Mouse (Mus musculus) retina, embryonic 14.5 days (tissue): ENCODE results near the gene Hoxb4.

Experiments used
- DNase-seq: peaks from one replicate; pipeline ENCODE4 v3.0.0-alpha.2; 2015; ENCODE audit warnings: low spot score

Gene Hoxb4

GRCm38 (mm10) chr11:96334002-96334364, 15.9 kb downstream of the Hoxb4 start:
- no peak for DNase-seq

GRCm38 (mm10) chr11:96334998-96335397, 16.9 kb downstream of the Hoxb4 start:
- DNase-seq = no peak

GRCm38 (mm10) chr11:96336597-96336996, 18.5 kb downstream of the Hoxb4 start:
- no peak for DNase-seq

GRCm38 (mm10) chr11:96337026-96337425, 19.0 kb downstream of the Hoxb4 start:
- DNase-seq = no peak

- no peak for DNase-seq
Observed at GRCm38 (mm10) chr11:96338957-96339855, 21.1 kb downstream of the Hoxb4 start.

GRCm38 (mm10) chr11:96340698-96341365, 22.8 kb downstream of the Hoxb4 start:
- no peak for DNase-seq

GRCm38 (mm10) chr11:96341701-96342575, 23.9 kb downstream of the Hoxb4 start:
- no peak for DNase-seq

- no peak for DNase-seq
Observed at GRCm38 (mm10) chr11:96342576-96342930, 24.5 kb downstream of the Hoxb4 start.

- DNase-seq = no peak
Observed at GRCm38 (mm10) chr11:96343206-96343745, 25.2 kb downstream of the Hoxb4 start.

- DNase-seq = no peak
Observed at GRCm38 (mm10) chr11:96344061-96344877, 26.2 kb downstream of the Hoxb4 start.

GRCm38 (mm10) chr11:96344878-96345159, 26.8 kb downstream of the Hoxb4 start:
- DNase-seq = no peak

- DNase-seq = no peak
Observed at GRCm38 (mm10) chr11:96345220-96345892, 27.3 kb downstream of the Hoxb4 start.

GRCm38 (mm10) chr11:96345893-96346806, 28.1 kb downstream of the Hoxb4 start:
- peak; percentile 28 for DNase-seq

GRCm38 (mm10) chr11:96346916-96347520, 29.0 kb downstream of the Hoxb4 start:
- no peak for DNase-seq

GRCm38 (mm10) chr11:96347717-96348116, 29.6 kb downstream of the Hoxb4 start:
- DNase-seq = peak; percentile 26

- DNase-seq = no peak
Observed at GRCm38 (mm10) chr11:96348141-96348928, 30.3 kb downstream of the Hoxb4 start.

GRCm38 (mm10) chr11:96348988-96349387, 30.9 kb downstream of the Hoxb4 start:
- DNase-seq = no peak

- no peak for DNase-seq
Observed at GRCm38 (mm10) chr11:96349491-96350340, 31.6 kb downstream of the Hoxb4 start.
